Mouse (Mus musculus): ENCODE measurements around the gene Mok.

DNA sequence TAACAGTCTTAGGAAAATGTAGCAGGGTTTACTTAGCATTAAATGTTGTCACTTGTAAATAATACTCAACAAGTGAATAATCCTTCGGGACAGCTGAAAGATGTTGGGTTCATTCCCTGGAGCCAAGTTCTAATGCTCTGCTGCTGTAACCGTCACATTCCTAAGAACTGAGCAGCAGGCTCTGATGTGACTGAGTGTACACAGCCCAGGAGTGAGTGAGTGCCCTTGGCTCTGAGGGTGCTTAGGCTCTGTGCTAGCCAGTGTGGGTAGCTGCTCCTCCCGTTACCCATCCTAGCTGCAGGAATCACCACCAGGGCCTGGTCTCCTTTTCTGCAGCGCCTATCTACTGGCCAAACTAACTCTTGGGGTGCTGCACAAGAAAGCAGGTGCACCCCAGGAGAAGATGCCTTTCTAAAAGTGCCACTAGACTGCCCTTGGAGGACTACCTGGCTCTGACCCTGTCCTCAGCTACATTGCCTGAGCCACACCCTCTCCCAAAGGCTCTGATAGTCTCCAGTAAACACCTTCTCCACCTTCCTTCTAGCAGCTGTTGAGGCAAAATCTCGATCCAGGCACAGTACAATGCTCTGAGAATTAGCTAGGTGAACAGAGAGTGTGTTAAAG is 38.0 kb downstream of the Mok start:
- TF ChIP-seq CTCF (conservative IDR thresholded peaks at IDR 0.05; ENCODE audit: low read length) = no peak
- TF ChIP-seq POU5F1 (IDR thresholded peaks at IDR 0.05; ENCODE audit: borderline replicate concordance, low read length) = no peak
